Mouse (Mus musculus) MN1 (cell line): ENCODE results near the gene Olfr1251.
"Not testable (repeated sequence)": the region's sequence is repeated elsewhere in the genome, so short reads cannot be mapped to it uniquely, and the experiment has no call there.

ENCODE experiments used
- DNase-seq: peaks from one replicate; pipeline ENCODE4 v3.0.0-alpha.2; 2016; ENCODE audit warnings: low spot score

Gene Olfr1251

DNA sequence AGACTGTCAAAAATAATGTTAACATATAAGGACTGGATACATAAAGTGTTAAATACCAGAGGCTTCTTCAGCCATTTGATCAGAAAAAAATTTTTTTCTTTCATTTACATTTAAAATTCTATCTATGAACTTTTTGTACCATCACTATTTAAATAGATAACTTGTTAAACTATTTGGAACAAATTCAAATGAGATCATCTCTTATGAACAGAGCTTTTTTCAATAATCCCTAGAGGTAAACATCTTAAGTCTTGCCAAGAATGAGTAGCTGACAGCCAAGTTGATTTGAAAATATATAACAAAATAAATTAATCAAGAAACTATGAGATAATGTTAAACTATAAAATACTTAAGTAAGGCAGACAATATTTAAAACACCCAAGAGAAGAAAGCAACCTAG, at the start of gene Olfr1251:
Olfr1251 (minus strand) TSS at position 101 of the 400 bp plus-strand sequence.
- DNase-seq = no peak

DNA sequence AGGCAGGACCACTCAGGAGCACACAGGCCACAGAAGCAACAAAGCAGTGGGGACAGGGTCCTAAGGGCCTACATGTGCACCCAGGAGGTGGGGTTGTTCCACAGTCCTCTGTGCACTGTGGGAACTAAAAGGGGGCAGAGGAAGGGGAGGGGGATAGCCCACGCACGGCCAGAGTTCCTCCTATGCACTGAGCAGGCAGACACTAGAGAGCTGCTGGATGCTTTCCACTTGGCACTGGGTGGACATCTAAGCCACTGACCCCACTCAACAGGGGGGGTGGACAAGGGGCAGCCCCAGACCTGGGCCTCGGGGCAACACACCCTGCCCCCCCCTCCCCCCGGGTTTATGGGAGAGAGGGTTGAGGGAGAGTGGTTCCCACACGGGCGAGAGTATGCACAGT, 20.2 kb upstream of the Olfr1251 start:
- no peak for DNase-seq

DNA sequence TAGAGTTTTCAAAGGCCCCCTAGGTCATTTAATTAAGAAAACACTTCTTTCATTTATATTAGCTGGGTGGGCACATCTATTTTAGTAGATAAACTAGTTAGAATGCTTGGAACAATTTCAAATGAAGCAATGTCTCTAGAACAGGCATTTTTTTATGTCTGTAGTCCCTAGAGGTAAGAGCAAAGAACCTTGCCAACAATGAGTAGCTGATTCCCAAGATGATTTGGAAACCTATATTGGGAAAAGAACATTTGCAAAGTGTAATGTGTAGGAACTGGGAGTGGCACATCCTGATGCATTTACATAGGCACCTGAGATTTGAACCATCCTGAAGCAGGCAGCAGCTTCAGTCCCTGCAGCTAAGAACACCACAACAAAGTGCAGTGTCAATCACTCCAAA, 10.4 kb downstream of the Olfr1251 start, which contains the start of gene Olfr1250:
Olfr1250 (minus strand) TSS at position 101 of the 400 bp plus-strand sequence.
- DNase-seq = no peak

DNA sequence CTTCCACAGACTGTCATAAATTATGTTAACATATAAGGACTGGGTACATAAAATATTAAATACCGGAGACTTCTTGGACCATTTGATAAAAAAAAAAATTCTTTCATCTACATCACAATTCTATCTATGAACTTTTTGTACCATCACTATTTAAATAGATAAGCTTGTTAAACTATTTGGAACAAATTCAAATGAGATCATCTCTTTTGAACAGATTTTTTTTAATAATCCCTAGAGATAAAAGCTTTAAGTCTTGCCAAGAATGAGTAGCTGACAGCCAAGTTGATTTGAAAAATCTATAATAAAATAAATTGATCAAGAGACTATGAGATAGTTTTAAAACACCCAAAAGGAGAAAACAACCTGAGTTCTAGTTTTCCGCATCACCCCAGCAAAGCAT, 36.9 kb downstream of the Olfr1251 start, which contains the start of gene Olfr1249:
Olfr1249 (minus strand) TSS at position 101 of the 400 bp plus-strand sequence.
- DNase-seq = no peak

DNA sequence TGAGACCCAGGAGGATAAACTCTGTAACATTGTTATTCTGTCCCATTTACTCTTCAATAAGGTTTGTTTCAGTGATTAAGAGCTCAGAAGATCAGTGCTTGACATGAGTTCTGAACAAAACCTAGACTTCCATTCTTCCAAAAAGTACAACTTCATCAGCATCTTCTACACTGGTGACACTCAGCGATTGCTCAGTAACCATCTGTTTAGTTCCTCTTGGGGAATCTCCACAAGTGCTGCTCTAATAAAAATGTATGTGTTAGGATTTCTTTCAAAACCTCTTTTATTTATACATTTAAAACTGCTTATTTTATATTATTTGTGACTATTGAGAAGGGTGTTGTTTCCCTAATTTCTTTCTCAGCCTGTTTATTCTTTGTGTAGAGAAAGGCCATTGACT, 53.6 kb downstream of the Olfr1251 start, which contains the start of gene Olfr1248:
Olfr1248 (minus strand) TSS at position 101 of the 400 bp plus-strand sequence.
- DNase-seq = not testable (repeated sequence)
